Mouse (Mus musculus): ENCODE results near the gene Mgam. TPM values are rescaled to one million over a fixed set of nuclear protein-coding genes. Genes with fewer than 3 reads are reported as not detected.
"Not testable (repeated sequence)": the region's sequence is repeated elsewhere in the genome, so short reads cannot be mapped to it uniquely, and the experiment has no call there.

The Mgam gene
- under 1 TPM; 0.36 to 0.45 TPM for total RNA-seq (2021)

GRCm38 (mm10) chr6:40628406-40629000, at the start of gene Mgam:
TSS of gene Mgam (plus strand) at chr6:40628831.
- DNase-seq (ENCODE audit: low spot score), result no peak
- intact Hi-C loops (cut with DNase I), result no loop called here

- intact Hi-C loops (cut with DNase I), result no loop called here
These were observed 44.3 kb upstream of the Mgam start for GRCm38 (mm10) chr6:40584336-40584735.

GRCm38 (mm10) chr6:40585645-40586044, 43.0 kb upstream of the Mgam start, which contains the start of gene Clec5a:
TSS of gene Clec5a (minus strand) at chr6:40585821.
- DNase-seq (ENCODE audit: low spot score), result no peak
- intact Hi-C loops (cut with DNase I), result no loop called here

More at GRCm38 (mm10) chr6:40584336-40584735, 44.3 kb upstream of the Mgam start:
- no peak for DNase-seq (ENCODE audit: low spot score)

- no peak for DNase-seq (ENCODE audit: low spot score)
- intact Hi-C loops (cut with DNase I), result no loop called here
These were observed 40.3 kb upstream of the Mgam start for GRCm38 (mm10) chr6:40588346-40588745.

- no peak for DNase-seq (ENCODE audit: low spot score)
- intact Hi-C loops (cut with DNase I), result no loop called here
These were observed 33.7 kb upstream of the Mgam start for GRCm38 (mm10) chr6:40594804-40595550.

GRCm38 (mm10) chr6:40598546-40598945, 30.1 kb upstream of the Mgam start:
- DNase-seq (ENCODE audit: low spot score); intact Hi-C loops (cut with DNase I): not testable (repeated sequence)

- intact Hi-C loops (cut with DNase I), result no loop called here
- no peak for DNase-seq (ENCODE audit: low spot score)
These were observed 21.2 kb upstream of the Mgam start for GRCm38 (mm10) chr6:40607431-40607830.

GRCm38 (mm10) chr6:40610244-40610643, 18.4 kb upstream of the Mgam start:
- no peak for DNase-seq (ENCODE audit: low spot score)
- intact Hi-C loops (cut with DNase I), result no loop called here

GRCm38 (mm10) chr6:40613260-40613852, 15.3 kb upstream of the Mgam start, which contains the start of gene Tas2r138:
TSS of gene Tas2r138 (minus strand) at chr6:40613310.
- intact Hi-C loops (cut with DNase I), result no loop called here
- DNase-seq (ENCODE audit: low spot score), result no peak

- no peak for DNase-seq (ENCODE audit: low spot score)
- intact Hi-C loops (cut with DNase I), result loop anchor here (1.0 kb wide), 1 partner anchor 71 kb away; no protein-coding TSS in a partner anchor
These were observed 10.7 kb upstream of the Mgam start for GRCm38 (mm10) chr6:40617965-40618364.

GRCm38 (mm10) chr6:40626111-40626510, 2.5 kb upstream of the Mgam start:
- DNase-seq (ENCODE audit: low spot score), result no peak
- intact Hi-C loops (cut with DNase I), result no loop called here

- intact Hi-C loops (cut with DNase I), result no loop called here
- DNase-seq (ENCODE audit: low spot score), result no peak
These were observed 6.0 kb downstream of the Mgam start for GRCm38 (mm10) chr6:40634640-40635071.

- no peak for DNase-seq (ENCODE audit: low spot score)
- intact Hi-C loops (cut with DNase I), result no loop called here
These were observed 6.9 kb downstream of the Mgam start for GRCm38 (mm10) chr6:40635559-40635958.

- intact Hi-C loops (cut with DNase I), result no loop called here
- no peak for DNase-seq (ENCODE audit: low spot score)
These were observed 9.1 kb downstream of the Mgam start for GRCm38 (mm10) chr6:40637755-40638154.

- intact Hi-C loops (cut with DNase I), result no loop called here
- no peak for DNase-seq (ENCODE audit: low spot score)
These were observed 12.3 kb downstream of the Mgam start for GRCm38 (mm10) chr6:40640710-40641538.

- intact Hi-C loops (cut with DNase I), result no loop called here
- DNase-seq (ENCODE audit: low spot score), result no peak
These were observed 17.1 kb downstream of the Mgam start for GRCm38 (mm10) chr6:40645701-40646100.

GRCm38 (mm10) chr6:40650953-40651352, 22.3 kb downstream of the Mgam start:
- intact Hi-C loops (cut with DNase I), result no loop called here
- DNase-seq (ENCODE audit: low spot score), result no peak

- DNase-seq (ENCODE audit: low spot score), result no peak
- intact Hi-C loops (cut with DNase I), result no loop called here
These were observed 32.3 kb downstream of the Mgam start for GRCm38 (mm10) chr6:40660930-40661329.

GRCm38 (mm10) chr6:40689180-40689579, 60.5 kb downstream of the Mgam start:
- no peak for DNase-seq (ENCODE audit: low spot score)
- intact Hi-C loops (cut with DNase I), result loop anchor here (1.0 to 5.0 kb wide), 2 partner anchors 71 to 207 kb away; no protein-coding TSS in a partner anchor

- DNase-seq (ENCODE audit: low spot score); intact Hi-C loops (cut with DNase I): not testable (repeated sequence)
These were observed 63.4 kb downstream of the Mgam start for GRCm38 (mm10) chr6:40692007-40692406.
